Mouse (Mus musculus): Measurements from ENCODE around the gene Bmi1.

- TF ChIP-seq CTCF (IDR thresholded peaks at IDR 0.05; ENCODE audit: extremely low read depth, insufficient read depth, low read length) (no peak), POLR2A (IDR thresholded peaks at IDR 0.05; ENCODE audit: extremely low read depth, insufficient read depth, low read length) (no peak)
These were observed 5.8 kb upstream of the Bmi1 start for GRCm38 (mm10) chr2:18671041-18671440.

All from cortical plate, adult 2 months (tissue).